Mouse (Mus musculus) limb, embryonic 12.5 days (tissue): ENCODE measurements around the gene Gm6268. TPM values are rescaled to one million over a fixed set of nuclear protein-coding genes. Genes with fewer than 3 reads are reported as not detected.

Experiments used
- microRNA-seq: library from miRNA; unstranded; fragments of <30 nt; microRNA quantifications from one replicate; pipeline ENCODE4, GENCODE M21; 2017
- polyA plus RNA-seq: library from polyadenylated mRNA; unstranded; fragments of >200 nt; fragmentation: Nextera tagmentation; extraction: Ambion mirVana; gene quantifications from 2 replicates; pipeline ENCODE4 v1.2.1, GENCODE M21; 2016

Gm6268 gene
- polyA plus RNA-seq, 1 experiment from 2014 or later: not detected

Small RNA genes within 50 kb of the gene (microRNA-seq; reads per million reads assigned to microRNA genes)
- not detected for gene Gm44485

Other genes with a start within 250 kb of the Gm6268 start
- 14.3 and 15.3 TPM in 2 replicates for gene Zcchc12, start 205.4 kb upstream of the Gm6268 start, polyA plus RNA-seq
- 0.31 TPM in 1 of 2 replicates, not detected in the other for gene Lonrf3, start 72.9 kb upstream of the Gm6268 start, polyA plus RNA-seq
- not detected in 2 replicates for gene Gm14569, start 90.5 kb downstream of the Gm6268 start, polyA plus RNA-seq
- gene Pgrmc1, start 196.9 kb downstream of the Gm6268 start, polyA plus RNA-seq: 326 and 341 TPM in 2 replicates
- gene Akap17b, start 244.1 kb downstream of the Gm6268 start, polyA plus RNA-seq: 2.8 and 2.9 TPM in 2 replicates